Mouse (Mus musculus) cerebellum, adult 11-12 months (tissue): Measurements from ENCODE around the gene Gm20696.

Experiments
- DNase-seq: peaks from one replicate; pipeline ENCODE4 v3.0.0; 2022

Gene Gm20696

DNA sequence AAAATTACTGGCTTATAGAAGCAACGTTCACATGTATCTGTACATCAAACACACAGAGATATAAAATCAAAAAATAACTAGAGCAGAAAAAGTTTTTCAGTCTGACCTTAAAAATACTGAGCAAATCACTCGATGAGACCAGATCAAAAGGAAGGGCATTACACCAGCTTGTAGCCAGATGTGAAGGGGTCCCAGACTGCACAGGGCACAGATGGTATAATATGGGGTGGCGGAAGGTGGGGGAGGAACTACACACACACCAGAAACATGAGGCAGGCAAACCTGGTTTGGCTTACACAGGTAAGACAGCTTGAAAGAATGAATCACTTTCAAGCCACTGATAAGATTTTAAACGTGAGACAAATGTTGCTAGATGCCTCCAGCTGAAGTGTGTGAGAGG lies 45.4 kb downstream of the Gm20696 start:
- no peak for DNase-seq

- no peak for DNase-seq
Observed at GRCm38 (mm10) chr6:99620471-99620870, 46.1 kb downstream of the Gm20696 start.

DNA sequence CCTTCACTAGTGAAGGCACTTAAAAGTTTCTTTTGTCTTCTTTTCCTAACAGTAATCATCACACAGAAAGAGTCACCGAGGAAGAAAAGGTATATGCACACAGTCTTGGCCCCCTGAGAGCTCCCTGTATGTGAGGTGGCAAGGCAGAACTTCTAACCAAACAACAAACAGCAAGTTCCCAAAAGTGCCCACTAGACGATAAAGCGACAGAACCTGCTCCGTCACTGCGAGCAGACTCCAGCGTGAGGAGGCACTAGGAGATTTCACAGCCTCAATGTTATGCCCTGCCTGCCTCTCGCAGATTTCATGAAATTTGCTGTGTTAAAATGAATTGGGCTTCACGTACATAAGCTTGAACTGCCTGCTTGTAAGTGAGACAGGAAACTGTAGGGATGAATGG lies 46.6 kb downstream of the Gm20696 start:
- no peak for DNase-seq

GRCm38 (mm10) chr6:99619466-99619865 lies 47.1 kb downstream of the Gm20696 start:
- no peak for DNase-seq

DNA sequence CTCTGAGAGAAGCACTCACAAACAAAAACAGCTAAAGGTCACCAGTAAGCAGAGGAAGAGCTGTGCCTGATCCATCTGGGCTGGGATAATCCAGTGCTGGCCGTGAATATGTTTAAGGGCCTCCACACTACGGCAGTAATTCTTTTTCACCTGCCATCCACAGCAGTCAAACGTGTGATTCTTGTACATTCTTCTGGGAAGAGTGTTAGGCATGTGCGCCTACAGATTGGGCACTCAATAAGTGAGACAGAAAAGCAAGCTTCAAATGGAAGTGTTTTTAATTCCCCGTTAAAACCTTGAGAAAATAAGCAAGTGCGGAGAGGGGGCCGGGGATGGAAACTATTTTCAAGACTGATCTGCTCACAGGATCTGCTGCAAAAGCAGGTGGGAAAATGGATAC lies 48.7 kb downstream of the Gm20696 start:
- no peak for DNase-seq

DNA sequence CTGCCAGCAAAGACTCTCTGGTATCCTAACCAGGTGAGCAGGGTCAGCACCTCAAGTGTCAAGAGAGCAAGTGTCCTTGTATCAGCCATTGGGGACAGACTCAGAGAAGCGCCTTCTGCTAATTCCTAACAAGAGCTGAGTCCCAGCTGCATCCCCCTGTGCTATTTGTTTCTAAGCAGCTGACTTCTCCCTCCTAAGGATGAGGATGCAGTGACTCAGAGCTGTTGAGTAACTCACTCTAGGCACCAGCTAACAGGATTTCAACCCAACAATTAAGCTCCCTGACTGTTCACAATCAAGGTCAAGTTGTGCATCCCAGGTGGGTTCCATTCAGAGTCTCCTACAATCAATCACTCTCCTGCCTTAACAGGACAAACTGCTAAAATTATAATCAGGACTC lies 49.2 kb downstream of the Gm20696 start:
- no peak for DNase-seq

DNA sequence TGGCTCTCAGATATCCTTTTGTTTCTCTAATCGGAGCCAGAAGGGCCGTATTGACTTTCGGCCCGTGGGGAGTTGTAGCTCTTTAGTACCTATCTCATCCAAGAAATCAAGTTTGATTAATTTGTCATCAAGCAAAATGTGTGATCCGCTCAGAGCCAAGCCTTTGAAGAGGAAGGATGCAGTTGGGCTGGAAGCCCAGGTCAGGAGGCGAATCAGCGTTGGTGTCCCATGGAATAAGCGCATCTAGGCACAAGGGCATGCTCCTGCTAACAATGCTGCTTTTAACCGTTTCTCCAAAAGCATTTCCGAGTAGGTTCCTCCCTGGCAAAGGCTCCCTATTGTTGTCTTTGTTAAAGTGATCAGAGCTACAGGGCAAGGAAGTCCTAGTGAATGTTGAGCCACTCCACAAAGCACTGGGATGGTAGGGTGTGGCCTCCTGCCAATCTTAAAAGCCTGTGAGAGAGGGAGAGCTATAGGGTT lies 51.3 kb downstream of the Gm20696 start:
- no peak for DNase-seq

- DNase-seq = no peak
Observed at GRCm38 (mm10) chr6:99614566-99615271, 51.9 kb downstream of the Gm20696 start.

DNA sequence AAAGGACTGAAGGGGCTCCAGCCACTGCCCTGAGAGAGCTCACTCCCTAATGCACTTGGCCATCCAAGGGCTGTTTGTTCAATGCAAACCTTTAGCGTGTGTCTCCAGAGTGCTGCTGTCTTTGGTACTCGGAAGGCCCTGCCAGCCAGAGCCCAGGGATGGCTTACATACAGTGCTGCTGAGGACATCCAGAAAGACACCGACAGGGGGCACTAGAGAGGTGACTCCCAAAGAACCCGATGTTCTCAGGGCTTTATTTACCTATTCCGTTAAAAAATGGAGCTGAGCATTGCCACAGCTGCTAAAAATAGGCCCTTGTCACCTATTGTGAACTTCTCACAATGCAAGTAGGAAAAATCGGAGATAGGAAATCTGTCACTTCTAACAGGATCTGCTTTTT lies 54.7 kb downstream of the Gm20696 start:
- no peak for DNase-seq

DNA sequence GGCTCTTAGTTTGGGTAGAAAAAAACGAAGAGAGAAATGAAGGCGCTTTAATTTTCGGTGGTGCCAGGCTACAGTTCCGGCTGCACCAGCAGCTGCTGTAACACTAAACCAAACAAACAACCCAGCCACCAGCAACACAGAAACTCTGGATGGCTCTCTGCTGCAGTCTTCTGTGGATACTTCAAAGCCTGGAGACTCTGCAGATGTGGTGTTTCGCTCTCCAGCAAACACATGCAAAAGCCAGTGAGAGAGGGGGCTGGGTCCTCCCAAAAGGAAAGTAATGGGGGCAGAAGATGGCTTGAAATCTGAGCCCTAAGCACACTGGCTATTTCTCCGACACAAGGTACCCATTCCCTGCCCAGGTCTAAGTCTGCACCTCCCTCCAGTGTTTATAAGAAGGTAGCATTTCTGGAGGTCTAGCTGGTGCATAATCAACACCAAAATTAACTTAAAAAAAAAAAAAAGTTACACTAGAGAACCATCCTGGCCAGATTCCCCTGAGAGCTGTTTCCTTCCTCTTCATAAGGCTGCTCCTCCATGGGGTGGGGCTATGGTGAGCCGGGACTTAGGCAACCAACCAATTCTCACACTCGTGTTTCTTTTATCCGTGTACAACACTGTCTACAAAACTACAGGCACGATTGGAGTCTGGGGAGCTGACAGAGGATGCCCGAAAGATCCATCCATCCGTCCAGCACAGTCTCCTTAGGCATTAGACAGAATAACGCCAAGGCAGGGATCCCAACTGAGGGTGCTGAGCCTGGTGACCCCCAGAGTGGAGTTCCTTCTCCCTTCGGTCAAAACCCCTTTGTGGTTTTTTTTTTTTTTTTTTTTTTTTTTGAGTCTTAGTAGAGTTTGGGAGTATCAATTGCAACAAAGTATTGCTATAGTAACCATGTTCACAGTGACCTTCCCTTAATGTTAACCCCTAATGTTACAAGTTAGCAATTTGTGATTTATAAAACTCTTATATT lies 55.9 kb downstream of the Gm20696 start:
- DNase-seq = no peak

GRCm38 (mm10) chr6:99606079-99606478 lies 60.5 kb downstream of the Gm20696 start:
- no peak for DNase-seq

DNA sequence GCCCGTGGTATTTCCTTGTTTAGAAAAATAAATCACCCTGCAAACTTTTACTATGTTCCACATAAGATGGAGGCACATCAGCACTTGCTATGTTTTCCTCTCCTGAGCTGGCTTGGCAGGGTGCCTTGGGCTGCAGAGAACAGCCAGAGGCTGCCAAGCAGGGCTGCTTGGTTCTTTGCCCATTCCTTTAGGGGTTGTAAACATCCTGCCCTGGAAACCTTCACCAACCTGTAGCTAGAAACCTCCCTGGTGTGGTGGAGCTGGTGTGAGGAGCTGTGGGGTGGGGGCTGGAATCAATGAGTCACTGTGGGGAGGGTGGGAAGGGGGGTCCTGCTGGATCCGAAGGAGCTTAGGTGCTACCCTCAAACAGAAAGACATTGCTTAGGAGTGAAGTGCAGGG lies 61.8 kb downstream of the Gm20696 start:
- no peak for DNase-seq

GRCm38 (mm10) chr6:99602434-99602833 lies 64.2 kb downstream of the Gm20696 start:
- no peak for DNase-seq

DNA sequence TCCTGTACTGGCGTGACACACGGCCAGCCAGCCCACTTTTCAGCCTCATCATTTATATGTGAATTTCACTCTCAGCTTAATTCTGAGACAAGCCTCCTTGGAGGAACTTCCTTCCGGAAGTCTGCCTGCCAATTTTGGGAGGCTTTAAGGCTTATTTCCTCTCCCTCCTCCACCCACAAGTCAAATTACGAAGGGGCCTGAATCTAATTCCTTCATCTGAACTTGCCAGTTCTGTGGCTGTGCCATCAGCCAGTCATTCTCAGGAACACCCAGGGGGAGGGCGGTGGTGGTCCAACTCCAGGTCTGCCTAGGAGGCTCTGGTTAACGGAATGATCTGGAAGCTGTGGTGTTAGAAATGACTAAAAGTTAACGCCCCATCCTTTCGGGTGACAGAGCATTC lies 65.7 kb downstream of the Gm20696 start:
- no peak for DNase-seq

- DNase-seq = peak; percentile 17
Observed at GRCm38 (mm10) chr6:99600168-99600793, 66.3 kb downstream of the Gm20696 start.

GRCm38 (mm10) chr6:99599651-99600050 lies 66.9 kb downstream of the Gm20696 start:
- DNase-seq = no peak

- DNase-seq = no peak
Observed at GRCm38 (mm10) chr6:99599229-99599628, 67.4 kb downstream of the Gm20696 start.

DNA sequence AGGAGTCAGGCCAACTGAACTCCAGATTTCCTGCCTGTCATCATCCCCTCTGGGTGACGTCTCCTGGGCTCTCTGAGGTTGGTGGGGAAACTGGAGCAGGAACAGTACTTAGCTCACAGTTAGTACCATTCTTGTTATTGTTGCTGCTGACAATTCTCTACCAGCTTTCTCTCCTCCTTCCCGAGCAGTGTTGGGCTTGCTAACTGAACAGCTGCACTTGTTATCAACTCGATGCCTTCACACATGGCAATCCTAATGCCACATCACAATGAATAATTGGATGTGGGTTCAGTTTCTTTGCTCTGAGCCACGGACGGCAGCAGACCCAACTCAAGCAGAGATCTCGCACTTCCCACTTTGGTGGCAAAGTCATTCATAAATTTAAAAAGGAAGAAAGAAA lies 89.6 kb downstream of the Gm20696 start:
- DNase-seq = no peak

DNA sequence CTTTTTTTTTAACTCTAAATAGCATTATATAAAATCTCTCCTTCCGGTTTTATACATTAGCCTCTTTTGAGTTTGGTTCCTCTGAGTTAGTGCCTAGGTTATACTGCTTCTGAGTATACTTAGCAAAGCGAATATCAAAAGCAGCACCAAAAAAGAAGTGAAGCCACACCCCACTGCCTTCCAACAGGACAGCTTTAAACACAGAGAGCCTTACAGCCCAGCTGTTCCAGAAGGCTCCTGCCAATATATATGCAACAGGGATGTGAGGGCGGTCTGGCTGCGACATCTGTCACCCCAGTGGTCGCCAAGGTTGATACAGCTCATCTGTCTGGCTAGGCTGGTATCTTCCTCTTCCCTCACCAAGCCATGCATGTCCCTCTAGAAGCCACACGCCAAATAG lies 91.0 kb downstream of the Gm20696 start:
- DNase-seq = no peak

DNA sequence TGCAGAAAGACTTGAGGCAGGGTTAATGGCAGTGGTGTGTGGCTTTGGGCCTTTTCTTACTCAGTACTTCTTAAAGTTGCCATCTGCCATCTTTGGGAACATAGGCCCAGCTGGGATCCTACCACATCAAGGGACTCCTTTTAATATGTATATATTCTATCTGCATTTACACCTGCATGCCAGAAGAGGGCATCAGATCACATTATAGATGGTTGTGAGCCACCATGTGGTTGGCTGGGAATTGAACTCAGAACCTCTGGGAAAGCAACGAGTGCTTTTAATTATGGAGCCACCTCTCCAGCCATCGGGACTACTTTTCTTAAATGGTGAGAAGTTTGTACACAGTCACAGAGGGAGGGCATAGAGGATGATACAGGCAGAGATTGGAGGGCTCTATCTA lies 93.3 kb downstream of the Gm20696 start:
- DNase-seq = no peak

- no peak for DNase-seq
Observed at GRCm38 (mm10) chr6:99572071-99572470, 94.5 kb downstream of the Gm20696 start.

DNA sequence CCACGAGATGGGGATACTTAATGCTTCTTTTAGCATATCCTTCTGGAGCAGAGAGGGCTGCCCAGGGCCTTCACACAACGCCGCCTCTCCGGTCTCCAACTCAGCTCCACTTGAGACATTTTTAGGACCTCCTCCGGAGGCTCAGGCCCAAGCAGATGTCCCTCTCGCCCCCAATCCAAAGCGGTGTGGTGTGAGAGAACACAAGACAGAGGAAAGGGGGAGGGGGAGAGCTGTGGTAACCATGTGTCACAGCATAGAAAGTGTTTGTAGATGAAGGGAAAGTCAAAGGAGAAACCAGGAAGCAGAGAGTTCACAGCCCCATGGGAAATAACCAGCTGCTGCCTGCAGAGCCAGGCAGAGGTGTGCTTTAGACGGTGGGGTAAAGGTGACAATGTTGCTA lies 99.7 kb downstream of the Gm20696 start:
- no peak for DNase-seq

DNA sequence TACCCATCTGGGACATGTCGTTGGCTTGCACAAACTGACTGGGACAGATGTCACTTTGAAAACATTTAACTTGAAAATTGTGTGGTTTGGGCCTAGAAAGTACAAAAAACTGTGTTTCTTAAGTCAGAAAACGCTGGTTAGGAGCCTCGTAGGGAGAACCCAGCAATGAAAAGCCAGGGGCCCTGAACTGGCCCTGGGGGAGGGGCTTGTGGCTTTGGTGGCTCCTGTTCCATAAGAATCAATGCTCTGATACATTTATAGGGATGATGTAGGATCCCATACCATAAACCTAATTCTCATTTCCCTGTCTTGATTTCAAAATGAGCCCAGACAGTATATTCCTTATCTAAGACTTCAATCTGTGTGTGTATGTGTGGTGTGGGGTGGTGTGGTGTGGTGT lies 101.8 kb downstream of the Gm20696 start:
- DNase-seq = no peak

- DNase-seq = no peak
Observed at GRCm38 (mm10) chr6:99556950-99557349, 109.6 kb downstream of the Gm20696 start.
